In the genomic region with DNA sequence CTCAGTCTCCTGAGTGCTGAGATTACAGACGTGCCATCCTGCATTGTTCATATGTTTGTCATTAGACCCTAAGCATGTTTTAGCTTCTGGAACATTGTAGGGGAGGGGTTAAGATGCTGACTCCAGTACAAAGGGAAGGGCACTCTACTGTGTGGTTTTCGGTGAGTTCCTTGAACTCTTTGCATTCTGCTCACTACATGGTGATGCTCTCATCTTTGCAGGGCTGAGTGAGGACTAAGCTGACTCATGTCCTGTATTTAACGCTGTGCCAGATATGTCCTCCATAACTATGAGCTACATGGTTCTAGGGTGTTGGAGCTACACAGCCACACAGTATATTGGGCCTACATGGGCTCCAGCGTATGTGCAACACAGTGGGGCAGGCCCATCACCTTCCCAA, we compare ENCODE assay signal across 17 mouse cellular contexts.
DNase-seq lines count a peak whose midpoint lies in the region; ATAC-seq and TF ChIP-seq lines count a peak whose summit lies in the region.
"Had no signal": no experiment of that assay in that cellular context is flagged by ENCODE, and none has a peak within 500 bp of the region (broad histone marks: within the 10 kb centered on the region; RNA-seq: fewer than 3 reads in every experiment).

No protein-coding gene starts in this region.

- H3K36me3 ChIP-seq in liver, embryonic 13.5 days: no peaks in the 10 kb centered on the region
- H3K36me3 ChIP-seq in liver, postnatal 0 days (replicated peaks; ENCODE audit: insufficient read depth, low read length): no peaks in the 10 kb centered on the region
- H3K36me3 ChIP-seq: limb, embryonic 15.5 days; lung, embryonic 15.5 days had no signal

- H3K4me3 ChIP-seq in gastrocnemius, adult 2 months: no peak overlapping the region
- no peak overlapping the region for H3K4me3 ChIP-seq in liver, embryonic 13.5 days (replicated peaks)
- no peak overlapping the region for H3K4me3 ChIP-seq in liver, postnatal 0 days (ENCODE audit: low read depth, low read length)
- H3K4me3 ChIP-seq: limb, embryonic 15.5 days; lung, embryonic 15.5 days had no signal

- no peak for TF ChIP-seq EP300 in liver, postnatal 0 days (IDR thresholded peaks at IDR 0.05; ENCODE audit: low read depth)

- no peak for ATAC-seq in liver, embryonic 13.5 days (ENCODE audit: low read depth)
- ATAC-seq in liver, postnatal 0 days: no peak
- ATAC-seq in frontal cortex, adult (ENCODE audit: low TSS enrichment): no peak

- H3K9ac ChIP-seq in liver, embryonic 13.5 days: no peak overlapping the region
- no peak overlapping the region for H3K9ac ChIP-seq in liver, postnatal 0 days (replicated peaks)
- H3K9ac ChIP-seq: hindbrain, embryonic 14.5 days; limb, embryonic 15.5 days; lung, embryonic 15.5 days had no signal

- intact Hi-C loops in gastrocnemius, adult 2 months (cut with DNase I): no loop called here

- no peaks in the 10 kb centered on the region for H3K9me3 ChIP-seq in liver, embryonic 13.5 days (replicated peaks)
- H3K9me3 ChIP-seq in liver, postnatal 0 days (ENCODE audit: low read length): no peaks in the 10 kb centered on the region
- H3K9me3 ChIP-seq: limb, embryonic 15.5 days; lung, embryonic 15.5 days had no signal

- TF ChIP-seq CTCF in gastrocnemius, adult 2 months (IDR thresholded peaks at IDR 0.05): no peak
- no peak for TF ChIP-seq CTCF in liver, postnatal 0 days (IDR thresholded peaks at IDR 0.05; ENCODE audit: low read depth)

- no peak for DNase-seq in gastrocnemius, adult 2 months
- no peak for DNase-seq in gastrocnemius, adult 8-10 months (ENCODE audit: low spot score in 2 of 2)
- no peak for DNase-seq in liver, embryonic 13.5 days
- no peak for DNase-seq in liver, postnatal 0 days
- DNase-seq in T-cell, adult 2 months (ENCODE audit: low spot score): peak; percentile 31
- DNase-seq in naive thymus-derived CD4-positive, alpha-beta T cell, adult 2 months (ENCODE audit: low read depth): peak; percentile 62
- DNase-seq in thymus, postnatal 4 days: no peak
- DNase-seq: B cell, adult 2 months; cerebellum, adult 9-10 months; kidney, adult 18-20 months; kidney, postnatal 25 days; right cerebral cortex, adult 18-20 months had no signal

- H3K27ac ChIP-seq in gastrocnemius, adult 2 months: peak overlapping the region; percentile 87
- 0 out of 2 replicates have a peak overlapping the region, but pooled peaks have one; percentile 47 for H3K27ac ChIP-seq in liver, embryonic 13.5 days
- no peak overlapping the region for H3K27ac ChIP-seq in liver, postnatal 0 days (ENCODE audit: low read depth)
- H3K27ac ChIP-seq: hindbrain, embryonic 14.5 days; limb, embryonic 15.5 days; lung, embryonic 15.5 days had no signal

- 72% methylated on average over 4 of the region's 4 CpGs for WGBS in liver, embryonic 13.5 days (ENCODE audit: insufficient replicate concordance)
- WGBS in liver, postnatal 0 days (ENCODE audit: insufficient replicate concordance): 75% methylated on average over 4 of the region's 4 CpGs

- H3K4me1 ChIP-seq in liver, embryonic 13.5 days (replicated peaks): peaks cover 79% of the 10 kb centered on the region
- H3K4me1 ChIP-seq in liver, postnatal 0 days (ENCODE audit: insufficient read depth): peaks cover 61% of the 10 kb centered on the region

- H3K4me2 ChIP-seq in liver, embryonic 13.5 days: no peak overlapping the region
- no peak overlapping the region for H3K4me2 ChIP-seq in liver, postnatal 0 days (ENCODE audit: low read depth, low read length)
- H3K4me2 ChIP-seq: hindbrain, embryonic 14.5 days; limb, embryonic 15.5 days; lung, embryonic 15.5 days; midbrain, embryonic 11.5 days had no signal

- peaks cover 20% of the 10 kb centered on the region; the same call in 1 of the 2 replicates for H3K27me3 ChIP-seq in liver, embryonic 13.5 days
- H3K27me3 ChIP-seq in liver, postnatal 0 days (ENCODE audit: insufficient read depth, low read length): no peaks in the 10 kb centered on the region
- H3K27me3 ChIP-seq: limb, embryonic 15.5 days; lung, embryonic 15.5 days had no signal

Comparison
In these comparisons a context has a peak if more than half of its experiments do, and no peak if none do; other contexts are left out.
1. DNase-seq: peak in T-cell, adult 2 months (single experiment) and naive thymus-derived CD4-positive, alpha-beta T cell, adult 2 months (single experiment); none in gastrocnemius, adult 2 months (single experiment), gastrocnemius, adult 8-10 months (0 of 2), liver, embryonic 13.5 days (single experiment), liver, postnatal 0 days (single experiment) and thymus, postnatal 4 days (single experiment).